Mouse (Mus musculus) T-helper 2 cell (primary cell): ENCODE data around the gene Sec63.

Experiments
- in situ Hi-C: fragments of 300-600 bp; cut with MboI, MseI; formaldehyde crosslinking; loops from one replicate; pipeline ENCODE4 v1.15.1; 2025; ENCODE audit warnings: high pct_unique_total_duplicates

Sec63 gene

GRCm38 (mm10) chr10:42760999-42761900 lies at the start of gene Sec63:
TSS of gene Sec63 (plus strand) at chr10:42761496.
- in situ Hi-C loops, result loop anchor here (25.0 kb wide), 1 partner anchor 1501 kb away; the partner anchor contains the start of gene Atg5

GRCm38 (mm10) chr10:42714676-42715075 lies 46.6 kb upstream of the Sec63 start:
- in situ Hi-C loops, result no loop called here

DNA sequence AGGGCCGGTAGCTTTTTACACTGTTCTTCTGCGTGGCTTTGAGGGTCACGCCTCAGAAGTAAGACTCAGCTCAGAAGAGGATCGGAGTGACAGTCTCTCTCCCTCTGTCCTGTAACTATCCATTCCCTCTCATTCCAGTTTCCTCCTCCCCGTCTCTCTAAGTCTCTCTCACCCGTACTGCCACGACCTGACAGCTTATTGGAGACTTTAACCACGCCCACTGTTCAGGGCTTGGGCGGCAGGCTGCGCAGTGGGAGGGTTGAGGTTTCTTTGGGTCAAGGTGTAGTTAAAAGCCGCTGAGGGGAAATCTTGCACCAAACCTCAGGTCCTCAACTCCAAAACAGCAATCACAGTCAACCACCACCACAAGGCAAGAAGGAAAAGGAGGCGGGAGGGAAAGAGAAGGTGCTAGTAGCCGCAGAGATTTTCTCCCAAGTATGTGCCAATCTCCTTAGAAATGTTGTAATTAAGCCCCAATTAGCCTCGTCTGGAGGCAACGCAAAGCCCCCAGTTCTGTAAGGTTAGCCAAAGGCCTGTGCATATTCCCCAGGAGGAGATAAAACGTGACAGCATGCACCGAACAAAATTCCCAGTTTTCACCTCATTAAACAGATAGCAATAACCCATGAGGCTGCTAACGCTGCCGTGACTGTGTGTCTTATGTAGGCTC lies 45.8 kb upstream of the Sec63 start:
- in situ Hi-C loops, result no loop called here

DNA sequence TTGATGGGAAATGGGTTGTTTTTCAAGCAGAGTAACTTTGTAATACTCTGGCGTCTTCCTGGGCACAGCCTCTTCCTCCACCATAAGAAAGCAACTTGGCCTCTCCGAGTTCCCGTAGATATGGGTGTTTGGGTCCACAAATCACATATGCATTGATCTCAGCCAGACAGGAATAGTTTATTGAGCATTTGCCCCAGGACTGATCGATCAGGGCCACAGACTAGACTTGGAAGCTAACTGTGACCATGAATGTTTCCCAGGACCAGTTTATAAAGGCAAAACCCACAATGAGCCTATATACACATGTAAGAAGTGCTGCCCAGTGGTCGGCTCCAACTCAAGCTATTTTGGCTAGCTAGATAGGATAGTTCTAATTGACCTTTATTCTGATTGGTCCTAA lies 39.2 kb upstream of the Sec63 start:
- in situ Hi-C loops, result no loop called here

GRCm38 (mm10) chr10:42723275-42724232 lies 37.7 kb upstream of the Sec63 start:
- in situ Hi-C loops, result no loop called here

DNA sequence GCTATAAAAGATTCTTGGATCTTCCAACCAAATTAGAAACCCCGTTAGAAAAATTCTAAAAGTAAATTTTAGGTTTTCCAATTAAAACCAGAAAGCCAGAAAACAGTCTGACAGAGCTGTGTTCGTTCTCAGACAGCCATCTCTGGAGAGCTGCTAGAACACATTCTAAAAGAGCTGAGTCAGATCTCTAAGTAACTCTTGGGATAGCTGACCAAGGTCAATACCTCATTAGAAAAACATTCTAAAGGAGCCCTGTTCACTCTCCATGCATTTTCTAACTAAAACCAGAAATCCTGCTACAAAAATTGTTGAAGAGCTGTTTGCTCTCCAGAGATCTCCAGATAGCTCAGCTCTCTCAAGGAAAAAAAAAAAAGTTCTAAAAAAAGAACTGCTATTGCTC lies 31.7 kb upstream of the Sec63 start:
- in situ Hi-C loops, result loop anchor here (10.0 kb wide), 1 partner anchor 1795 kb away; no protein-coding TSS in a partner anchor

GRCm38 (mm10) chr10:42734546-42735060 lies 26.7 kb upstream of the Sec63 start:
- in situ Hi-C loops, result loop anchor here (10.0 kb wide), 1 partner anchor 1800 kb away; no protein-coding TSS in a partner anchor

DNA sequence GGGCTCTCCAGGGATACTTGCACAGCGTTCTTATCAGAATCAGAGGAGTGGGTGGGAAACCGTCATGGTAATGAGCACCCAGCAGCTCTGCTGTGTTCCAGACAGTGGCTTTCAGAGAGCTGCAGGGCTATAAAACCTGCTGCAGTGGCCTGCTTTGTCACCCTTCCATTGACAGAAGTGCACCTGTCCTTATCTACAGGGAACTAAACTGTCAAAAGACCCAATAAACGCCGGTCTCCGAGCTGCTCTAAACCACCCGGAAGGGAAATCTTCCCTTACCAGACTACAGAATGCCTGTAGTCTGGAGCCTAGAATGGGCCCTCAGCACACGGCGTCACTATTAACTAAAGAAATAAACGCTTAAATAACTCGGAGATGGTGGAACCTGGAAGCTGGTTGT lies 9.5 kb upstream of the Sec63 start:
- in situ Hi-C loops, result loop anchor here (25.0 kb wide), 1 partner anchor 1510 kb away; the partner anchor contains the start of gene Atg5

DNA sequence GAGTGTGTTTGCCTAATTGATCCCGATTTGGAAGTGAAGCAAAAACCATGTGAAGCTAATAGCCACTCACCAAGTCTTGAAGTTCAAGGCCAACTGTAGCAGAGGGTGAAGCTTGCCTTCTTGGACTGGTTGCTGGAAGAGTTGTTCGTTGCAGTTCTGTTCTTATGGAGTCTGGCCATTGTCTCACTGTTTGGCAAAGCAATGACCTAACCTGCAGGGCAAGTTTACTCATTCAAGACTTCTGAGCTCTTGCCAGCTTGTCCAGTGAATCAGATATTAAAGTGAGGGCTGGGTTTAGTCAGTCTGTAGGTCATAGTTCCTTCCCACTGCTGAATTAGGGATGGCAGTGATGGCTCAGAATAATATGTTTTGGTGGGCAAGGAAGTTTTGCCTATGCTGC lies 7.0 kb upstream of the Sec63 start:
- in situ Hi-C loops, result loop anchor here (25.0 kb wide), 1 partner anchor 1508 kb away; the partner anchor contains the start of gene Atg5

- in situ Hi-C loops, result loop anchor here (25.0 kb wide), 1 partner anchor 1503 kb away; the partner anchor contains the start of gene Atg5
Measured at GRCm38 (mm10) chr10:42759741-42760140, 1.6 kb upstream of the Sec63 start.

GRCm38 (mm10) chr10:42760329-42760728 lies 967 bp upstream of the Sec63 start:
- in situ Hi-C loops, result loop anchor here (25.0 kb wide), 1 partner anchor 1502 kb away; the partner anchor contains the start of gene Atg5

GRCm38 (mm10) chr10:42761901-42762669 lies 789 bp downstream of the Sec63 start:
- in situ Hi-C loops, result loop anchor here (25.0 kb wide), 1 partner anchor 1500 kb away; the partner anchor contains the start of gene Atg5

DNA sequence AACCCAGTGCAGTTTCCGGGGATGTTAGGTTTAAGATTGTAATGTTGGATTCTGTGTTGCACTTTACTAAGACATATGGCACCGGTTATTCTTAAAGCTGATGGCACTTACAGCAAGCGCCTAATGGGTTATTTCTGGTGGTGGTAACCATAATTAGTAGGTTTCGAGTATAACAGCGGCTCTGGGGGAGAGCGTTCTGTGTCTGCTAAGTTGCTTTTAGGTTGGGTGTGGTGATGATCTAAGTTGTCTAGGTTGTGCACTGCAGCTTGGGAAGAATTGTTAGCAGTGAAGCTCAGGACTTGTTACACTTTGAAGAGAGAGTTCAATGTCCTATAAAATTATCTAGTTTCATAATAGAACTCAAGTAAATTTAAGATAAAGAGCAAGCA lies 1.4 kb downstream of the Sec63 start:
- in situ Hi-C loops, result loop anchor here (25.0 kb wide), 1 partner anchor 1500 kb away; the partner anchor contains the start of gene Atg5

DNA sequence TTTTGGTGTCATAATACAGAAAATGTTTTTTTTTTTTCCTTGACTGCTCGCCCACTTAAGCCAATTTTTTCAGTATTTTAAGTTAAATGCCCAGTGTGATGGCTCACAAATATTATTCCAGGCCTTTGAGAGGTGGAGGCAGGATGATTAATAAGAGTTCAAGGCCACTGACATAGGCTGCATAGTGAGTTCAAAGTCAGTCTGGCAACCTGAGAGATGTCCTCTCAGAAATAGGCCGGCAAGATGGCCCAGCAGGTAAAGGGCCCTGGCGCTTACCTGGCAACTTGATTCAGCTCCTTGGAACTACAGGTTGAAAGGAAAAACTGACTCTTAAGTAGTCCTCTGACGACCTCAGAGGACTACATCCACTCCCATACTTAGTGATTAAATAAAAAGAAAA lies 1.9 kb downstream of the Sec63 start:
- in situ Hi-C loops, result loop anchor here (25.0 kb wide), 1 partner anchor 1499 kb away; the partner anchor contains the start of gene Atg5

DNA sequence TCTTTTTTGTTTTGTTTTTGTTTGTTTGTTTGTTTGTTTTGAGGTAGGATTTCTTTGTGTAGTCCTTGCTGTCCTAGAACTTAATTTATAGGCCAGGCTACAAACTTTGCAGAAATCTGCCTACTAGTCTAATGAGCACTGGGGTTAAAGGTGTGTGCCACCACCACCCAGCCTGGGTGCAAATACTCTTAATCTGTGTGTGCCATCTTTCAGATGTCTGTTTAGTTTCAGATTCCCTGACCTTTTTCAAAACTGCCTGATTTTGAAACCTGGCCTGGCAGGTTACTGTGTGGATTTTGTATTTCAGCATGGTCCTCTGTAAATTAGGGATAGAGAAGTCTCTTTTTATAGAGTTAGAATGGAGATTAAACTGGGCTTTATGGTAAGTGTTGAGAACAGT lies 4.0 kb downstream of the Sec63 start:
- in situ Hi-C loops, result loop anchor here (25.0 kb wide), 1 partner anchor 1497 kb away; the partner anchor contains the start of gene Atg5

GRCm38 (mm10) chr10:42775450-42775849 lies 14.2 kb downstream of the Sec63 start:
- in situ Hi-C loops, result no loop called here

DNA sequence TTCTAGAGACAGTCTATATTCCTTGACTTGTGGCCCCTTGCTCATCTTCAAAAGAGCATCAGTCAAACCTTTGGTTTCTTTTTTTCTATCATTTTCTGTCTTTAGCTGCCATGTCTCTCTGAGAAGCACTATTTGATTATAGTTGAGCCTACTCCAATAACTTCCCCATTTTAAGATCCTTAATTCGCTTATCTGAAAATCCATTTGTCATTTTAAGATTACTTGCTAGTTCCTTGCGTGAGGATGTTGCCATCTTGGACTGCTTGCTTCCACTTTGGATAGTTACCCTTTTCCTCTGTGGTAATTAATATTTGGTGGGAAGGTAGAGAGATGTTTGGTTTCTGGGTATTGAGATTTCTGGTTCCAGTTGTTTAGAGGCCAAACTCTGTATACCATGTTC lies 19.5 kb downstream of the Sec63 start:
- in situ Hi-C loops, result no loop called here

DNA sequence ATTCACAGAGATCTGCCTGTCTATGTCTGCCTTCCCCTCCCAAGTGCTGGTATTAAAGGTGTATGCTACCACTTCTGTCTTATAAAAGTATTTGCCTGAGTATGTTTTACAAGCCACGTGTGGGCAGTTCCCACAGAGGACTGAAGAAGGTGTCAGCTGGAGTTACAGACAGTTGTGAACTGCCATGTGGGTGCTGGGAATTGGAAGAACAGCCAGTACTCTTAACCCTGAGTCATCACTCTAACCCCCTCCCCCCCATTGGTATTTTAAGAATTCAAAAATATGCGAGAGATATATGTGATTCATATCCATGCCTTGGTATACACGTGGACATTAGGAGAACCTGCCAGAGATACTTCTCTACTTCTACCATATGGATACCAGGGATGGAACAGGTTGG lies 20.4 kb downstream of the Sec63 start:
- in situ Hi-C loops, result no loop called here

DNA sequence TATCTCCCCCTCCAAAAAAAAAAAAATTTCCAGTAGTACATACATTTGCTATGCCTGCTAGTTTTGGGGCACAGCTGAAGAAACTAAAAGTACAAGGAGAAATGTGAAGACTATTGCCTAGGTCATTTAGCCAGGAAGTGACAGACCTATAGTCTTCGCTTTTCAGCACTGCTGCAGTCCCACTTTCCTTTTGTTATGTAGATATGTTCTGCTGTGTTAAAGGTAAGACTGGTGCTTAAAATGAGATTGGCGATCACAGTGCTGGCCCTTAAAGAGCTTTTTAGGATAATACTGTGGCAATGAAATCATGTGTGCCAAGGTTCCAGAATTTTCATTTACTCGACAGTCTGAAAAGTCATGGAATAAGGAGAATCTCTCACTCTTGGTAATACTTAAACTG lies 39.6 kb downstream of the Sec63 start:
- in situ Hi-C loops, result no loop called here

- in situ Hi-C loops, result no loop called here
Measured at GRCm38 (mm10) chr10:42825923-42826322, 64.6 kb downstream of the Sec63 start.
